Mouse (Mus musculus): Measurements from ENCODE around the gene Tex12. TPM values are rescaled to one million over a fixed set of nuclear protein-coding genes. Genes with fewer than 3 reads are reported as not detected.

Gene Tex12
- total and polyA plus RNA-seq, 2 experiments from 2014 or later: not detected

- no peaks in the 10 kb centered on the region for H3K9me3 ChIP-seq (replicated peaks; ENCODE audit: control insufficient read depth, low read length)
- ATAC-seq (ENCODE audit: insufficient read depth, low read depth) (no peak), DNase-seq (ENCODE audit: low spot score) (no peak)
- H3K27ac ChIP-seq (ENCODE audit: low read depth): no peak overlapping the region
- no peak overlapping the region for H3K4me3 ChIP-seq (ENCODE audit: low read depth, low read length)
- no peak overlapping the region for H3K9ac ChIP-seq (replicated peaks; ENCODE audit: low read depth, low read length)
- H3K27me3 ChIP-seq (ENCODE audit: control insufficient read depth, insufficient read depth, low read length): no peaks in the 10 kb centered on the region
- H3K36me3 ChIP-seq (replicated peaks; ENCODE audit: control insufficient read depth, insufficient read depth, low read length): peaks cover 12% of the 10 kb centered on the region
- WGBS: 68% methylated on average over 10 of the region's 10 CpGs
- no peak overlapping the region for H3K4me2 ChIP-seq (ENCODE audit: low read depth, low read length)
- TF ChIP-seq EP300 (IDR thresholded peaks at IDR 0.05; ENCODE audit: low read depth) (no peak), CTCF (IDR thresholded peaks at IDR 0.05; ENCODE audit: low read depth) (no peak)
- no peaks in the 10 kb centered on the region for H3K4me1 ChIP-seq (ENCODE audit: control insufficient read depth, insufficient read depth)
Measured at GRCm38 (mm10) chr9:50590856-50591518, 29.9 kb upstream of the Tex12 start.

GRCm38 (mm10) chr9:50586955-50587354 lies 25.8 kb upstream of the Tex12 start:
- Histone ChIP-seq H3K4me1 (ENCODE audit: control insufficient read depth, insufficient read depth) (no peaks in the 10 kb centered on the region), H3K27ac (ENCODE audit: low read depth) (no peak overlapping the region), H3K9me3 (replicated peaks; ENCODE audit: control insufficient read depth, low read length) (no peaks in the 10 kb centered on the region), H3K4me3 (ENCODE audit: low read depth, low read length) (no peak overlapping the region), H3K9ac (replicated peaks; ENCODE audit: low read depth, low read length) (no peak overlapping the region), H3K4me2 (ENCODE audit: low read depth, low read length) (no peak overlapping the region), H3K36me3 (replicated peaks; ENCODE audit: control insufficient read depth, insufficient read depth, low read length) (no peaks in the 10 kb centered on the region), H3K27me3 (ENCODE audit: control insufficient read depth, insufficient read depth, low read length) (no peaks in the 10 kb centered on the region)
- no peak for DNase-seq (ENCODE audit: low spot score)
- 67% methylated on average over 4 of the region's 4 CpGs for WGBS
- no peak for ATAC-seq (ENCODE audit: insufficient read depth, low read depth)
- TF ChIP-seq CTCF (IDR thresholded peaks at IDR 0.05; ENCODE audit: low read depth) (no peak), EP300 (IDR thresholded peaks at IDR 0.05; ENCODE audit: low read depth) (no peak)

- WGBS: 71% methylated on average over 6 of the region's 6 CpGs
- Histone ChIP-seq H3K4me2 (ENCODE audit: low read depth, low read length) (no peak overlapping the region), H3K36me3 (replicated peaks; ENCODE audit: control insufficient read depth, insufficient read depth, low read length) (no peaks in the 10 kb centered on the region), H3K4me1 (ENCODE audit: control insufficient read depth, insufficient read depth) (no peaks in the 10 kb centered on the region), H3K27ac (ENCODE audit: low read depth) (no peak overlapping the region), H3K27me3 (ENCODE audit: control insufficient read depth, insufficient read depth, low read length) (no peaks in the 10 kb centered on the region), H3K9ac (replicated peaks; ENCODE audit: low read depth, low read length) (no peak overlapping the region), H3K9me3 (replicated peaks; ENCODE audit: control insufficient read depth, low read length) (no peaks in the 10 kb centered on the region), H3K4me3 (ENCODE audit: low read depth, low read length) (no peak overlapping the region)
- ATAC-seq (ENCODE audit: insufficient read depth, low read depth) (no peak), DNase-seq (ENCODE audit: low spot score) (no peak)
- no peak for TF ChIP-seq EP300 (IDR thresholded peaks at IDR 0.05; ENCODE audit: low read depth)
- TF ChIP-seq CTCF (IDR thresholded peaks at IDR 0.05; ENCODE audit: low read depth): no peak
Measured at GRCm38 (mm10) chr9:50585145-50585818, 24.2 kb upstream of the Tex12 start.

GRCm38 (mm10) chr9:50580370-50580769 lies 19.2 kb upstream of the Tex12 start:
- no peak for DNase-seq (ENCODE audit: low spot score)
- no peak for TF ChIP-seq EP300 (IDR thresholded peaks at IDR 0.05; ENCODE audit: low read depth)
- no peak for TF ChIP-seq CTCF (IDR thresholded peaks at IDR 0.05; ENCODE audit: low read depth)
- no peak overlapping the region for H3K27ac ChIP-seq (ENCODE audit: low read depth)
- H3K9ac ChIP-seq (replicated peaks; ENCODE audit: low read depth, low read length): no peak overlapping the region
- H3K27me3 ChIP-seq (ENCODE audit: control insufficient read depth, insufficient read depth, low read length): no peaks in the 10 kb centered on the region
- no peaks in the 10 kb centered on the region for H3K4me1 ChIP-seq (ENCODE audit: control insufficient read depth, insufficient read depth)
- ATAC-seq (ENCODE audit: insufficient read depth, low read depth): no peak
- no peak overlapping the region for H3K4me3 ChIP-seq (ENCODE audit: low read depth, low read length)
- no peaks in the 10 kb centered on the region for H3K36me3 ChIP-seq (replicated peaks; ENCODE audit: control insufficient read depth, insufficient read depth, low read length)
- no peak overlapping the region for H3K4me2 ChIP-seq (ENCODE audit: low read depth, low read length)
- 37% methylated on average over 4 of the region's 4 CpGs for WGBS
- H3K9me3 ChIP-seq (replicated peaks; ENCODE audit: control insufficient read depth, low read length): no peaks in the 10 kb centered on the region

- Histone ChIP-seq H3K4me1 (ENCODE audit: control insufficient read depth, insufficient read depth) (no peaks in the 10 kb centered on the region), H3K27me3 (ENCODE audit: control insufficient read depth, insufficient read depth, low read length) (no peaks in the 10 kb centered on the region), H3K36me3 (replicated peaks; ENCODE audit: control insufficient read depth, insufficient read depth, low read length) (no peaks in the 10 kb centered on the region), H3K4me3 (ENCODE audit: low read depth, low read length) (no peak overlapping the region), H3K4me2 (ENCODE audit: low read depth, low read length) (no peak overlapping the region), H3K27ac (ENCODE audit: low read depth) (no peak overlapping the region), H3K9me3 (replicated peaks; ENCODE audit: control insufficient read depth, low read length) (no peaks in the 10 kb centered on the region), H3K9ac (replicated peaks; ENCODE audit: low read depth, low read length) (no peak overlapping the region)
- WGBS: 49% methylated on average over 10 of the region's 10 CpGs
- ATAC-seq (ENCODE audit: insufficient read depth, low read depth): no peak
- no peak for DNase-seq (ENCODE audit: low spot score)
- TF ChIP-seq CTCF (IDR thresholded peaks at IDR 0.05; ENCODE audit: low read depth) (no peak), EP300 (IDR thresholded peaks at IDR 0.05; ENCODE audit: low read depth) (no peak)
Measured at GRCm38 (mm10) chr9:50569599-50570525, 8.7 kb upstream of the Tex12 start.

All from heart, postnatal 0 days (tissue).